Mouse (Mus musculus) ES-Bruce4 (cell line): Measurements from ENCODE around the gene Wfikkn1. TPM values are rescaled to one million over a fixed set of nuclear protein-coding genes. Genes with fewer than 3 reads are reported as not detected.

ENCODE experiments used
- H3K27ac ChIP-seq: 2 replicates; pipeline ENCODE4 v1.5.1; 2012; ENCODE audit warnings: low read length, inconsistent platforms; ENCODE audit not compliant: insufficient read depth
- H3K27me3 ChIP-seq: 2 replicates; pipeline ENCODE4 v1.6.1; 2012; ENCODE audit warnings: mild to moderate bottlenecking, low read length, inconsistent platforms; ENCODE audit not compliant: control insufficient read depth, poor library complexity, insufficient read depth, severe bottlenecking
- H3K36me3 ChIP-seq: 2 replicates; pipeline ENCODE4 v1.6.1; 2012; ENCODE audit warnings: inconsistent platforms, mild to moderate bottlenecking, low read length, moderate library complexity; ENCODE audit not compliant: control insufficient read depth, poor library complexity, insufficient read depth, severe bottlenecking
- H3K4me1 ChIP-seq: one replicate; pipeline ENCODE4 v1.8.1; 2011; ENCODE audit warnings: low read length; ENCODE audit not compliant: control insufficient read depth, insufficient read depth
- H3K4me3 ChIP-seq: 2 replicates; pipeline ENCODE4 v1.5.1; 2011; ENCODE audit warnings: low read depth, mild to moderate bottlenecking, low read length
- H3K9ac ChIP-seq: 2 replicates; pipeline ENCODE4 v1.6.1; 2012; ENCODE audit warnings: low read depth, mild to moderate bottlenecking, inconsistent platforms; ENCODE audit not compliant: poor library complexity, severe bottlenecking
- H3K9me3 ChIP-seq: replicated peaks from 2 replicates; pipeline ENCODE4 v1.6.1; 2012; ENCODE audit warnings: mild to moderate bottlenecking, low read length, inconsistent platforms; ENCODE audit not compliant: control insufficient read depth, poor library complexity, insufficient read depth, severe bottlenecking
- CTCF ChIP-seq: IDR thresholded peaks from one replicate; pipeline ENCODE4 v1.8.1; 2011; ENCODE audit warnings: low read depth, low read length
- EP300 ChIP-seq: IDR thresholded peaks from 2 replicates; pipeline ENCODE4 v1.6.1; 2011; ENCODE audit warnings: low read depth, low read length; ENCODE audit not compliant: insufficient read depth
- POLR2A ChIP-seq: IDR thresholded peaks from one replicate; pipeline ENCODE4 v1.8.1; 2011; ENCODE audit warnings: low read length; ENCODE audit not compliant: insufficient read depth
- polyA plus RNA-seq: library from polyadenylated mRNA; stranded (reverse); fragments of >200 nt; gene quantifications from 2 replicates; pipeline ENCODE4 v1.2.4, GENCODE M21; 2011; ENCODE audit warnings: low read depth; ENCODE audit not compliant: missing spikeins, insufficient read depth, insufficient read length

Gene Wfikkn1
- polyA plus RNA-seq, 1 experiment = 0.69 TPM

DNA sequence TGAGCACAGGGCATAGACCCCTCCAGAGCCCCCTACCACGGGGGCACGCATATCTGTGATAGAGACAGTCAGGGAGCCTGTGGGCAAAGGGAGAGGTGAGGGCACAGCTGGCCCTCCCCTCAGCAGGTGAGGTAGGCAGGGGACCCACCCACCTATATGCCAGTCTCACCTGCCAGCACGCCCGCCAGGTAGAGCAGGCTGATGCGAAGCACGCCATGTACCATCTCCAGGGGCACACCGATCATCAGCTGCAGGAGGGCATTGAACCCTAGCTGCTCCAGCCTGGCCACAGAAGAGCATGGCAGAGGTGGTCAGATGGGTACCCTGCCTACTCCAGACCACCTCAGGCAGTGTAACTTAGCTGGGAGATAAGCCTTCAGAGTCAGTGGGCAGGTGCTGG is 45.4 kb downstream of the Wfikkn1 start:
- peaks cover 4% of the 10 kb centered on the region for H3K4me1 ChIP-seq
- H3K27ac ChIP-seq = no peak overlapping the region
- peaks cover 17% of the 10 kb centered on the region for H3K36me3 ChIP-seq
- TF ChIP-seq CTCF (no peak), POLR2A (no peak), EP300 (no peak)
- H3K4me3 ChIP-seq = no peak overlapping the region
- H3K9ac ChIP-seq = no peak overlapping the region
- no peaks in the 10 kb centered on the region for H3K27me3 ChIP-seq
- H3K9me3 ChIP-seq = no peaks in the 10 kb centered on the region

DNA sequence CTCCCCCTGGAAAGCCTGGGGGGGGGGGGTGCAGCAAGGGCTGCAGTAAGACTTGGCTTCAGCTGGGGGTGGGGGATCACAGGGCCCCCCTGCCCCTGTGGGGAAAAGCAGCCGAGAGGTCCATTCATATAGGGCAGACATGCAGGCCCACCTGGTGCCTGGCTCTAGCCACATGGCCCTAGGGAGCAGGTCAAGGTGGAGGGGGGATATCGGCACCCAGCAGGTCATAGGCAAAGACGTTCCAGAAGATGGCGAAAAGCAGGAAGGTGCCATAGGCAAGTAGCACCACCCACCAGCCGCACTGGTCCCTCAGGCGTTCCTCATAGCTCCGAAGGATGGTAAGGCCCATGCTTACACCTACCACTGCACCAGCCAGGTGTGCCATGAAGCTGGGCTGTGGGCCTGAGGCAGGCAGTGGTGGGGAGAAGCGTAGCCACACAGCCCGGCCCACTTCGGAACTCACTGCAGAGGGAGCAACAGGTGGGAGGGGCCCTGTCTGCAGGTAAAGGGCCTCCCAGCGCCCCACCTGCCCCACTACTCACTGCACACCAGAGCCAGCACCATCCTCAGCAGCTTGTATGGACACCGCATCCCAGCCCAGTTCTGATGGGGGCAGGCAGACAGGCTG is 45.9 kb downstream of the Wfikkn1 start:
- no peak overlapping the region for H3K4me3 ChIP-seq
- peaks cover 19% of the 10 kb centered on the region for H3K36me3 ChIP-seq
- H3K9ac ChIP-seq = no peak overlapping the region
- H3K4me1 ChIP-seq = peaks cover 4% of the 10 kb centered on the region
- no peaks in the 10 kb centered on the region for H3K9me3 ChIP-seq
- no peak for TF ChIP-seq CTCF
- no peak for TF ChIP-seq POLR2A
- TF ChIP-seq EP300 = no peak
- no peaks in the 10 kb centered on the region for H3K27me3 ChIP-seq
- H3K27ac ChIP-seq = no peak overlapping the region

GRCm38 (mm10) chr17:25833961-25834594 is 46.6 kb downstream of the Wfikkn1 start:
- H3K27me3 ChIP-seq = no peaks in the 10 kb centered on the region
- peaks cover 17% of the 10 kb centered on the region for H3K36me3 ChIP-seq
- H3K4me3 ChIP-seq = peak overlapping the region; percentile 80
- TF ChIP-seq EP300 (no peak), CTCF (no peak), POLR2A (no peak)
- no peaks in the 10 kb centered on the region for H3K9me3 ChIP-seq
- peak overlapping the region; percentile 86 for H3K9ac ChIP-seq
- peaks cover 4% of the 10 kb centered on the region for H3K4me1 ChIP-seq
- no peak overlapping the region for H3K27ac ChIP-seq

DNA sequence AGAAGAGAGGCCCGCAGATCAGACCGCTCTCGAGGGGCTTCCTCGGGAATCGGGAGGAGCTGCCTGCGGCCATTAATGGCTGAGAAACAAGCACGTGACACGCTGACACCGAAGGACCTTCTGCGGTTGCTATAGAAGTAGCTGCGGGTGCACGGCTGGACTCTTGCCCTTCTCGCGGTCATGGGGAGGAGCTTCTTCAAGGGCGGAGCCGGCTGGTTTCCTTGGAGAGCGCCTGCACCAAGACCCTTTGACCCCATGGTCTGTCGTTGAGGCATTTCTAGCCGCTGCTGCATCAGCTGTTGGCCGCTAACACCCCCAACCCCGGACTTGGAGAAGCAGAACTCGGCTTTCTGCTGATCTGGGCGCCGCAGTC is 47.4 kb downstream of the Wfikkn1 start, which contains the start of gene Stub1:
Gene Stub1, minus strand, starts transcription at position 114 of the 373 bp plus-strand sequence.
- Histone ChIP-seq H3K4me1 (peaks cover 4% of the 10 kb centered on the region), H3K36me3 (peaks cover 16% of the 10 kb centered on the region)

DNA sequence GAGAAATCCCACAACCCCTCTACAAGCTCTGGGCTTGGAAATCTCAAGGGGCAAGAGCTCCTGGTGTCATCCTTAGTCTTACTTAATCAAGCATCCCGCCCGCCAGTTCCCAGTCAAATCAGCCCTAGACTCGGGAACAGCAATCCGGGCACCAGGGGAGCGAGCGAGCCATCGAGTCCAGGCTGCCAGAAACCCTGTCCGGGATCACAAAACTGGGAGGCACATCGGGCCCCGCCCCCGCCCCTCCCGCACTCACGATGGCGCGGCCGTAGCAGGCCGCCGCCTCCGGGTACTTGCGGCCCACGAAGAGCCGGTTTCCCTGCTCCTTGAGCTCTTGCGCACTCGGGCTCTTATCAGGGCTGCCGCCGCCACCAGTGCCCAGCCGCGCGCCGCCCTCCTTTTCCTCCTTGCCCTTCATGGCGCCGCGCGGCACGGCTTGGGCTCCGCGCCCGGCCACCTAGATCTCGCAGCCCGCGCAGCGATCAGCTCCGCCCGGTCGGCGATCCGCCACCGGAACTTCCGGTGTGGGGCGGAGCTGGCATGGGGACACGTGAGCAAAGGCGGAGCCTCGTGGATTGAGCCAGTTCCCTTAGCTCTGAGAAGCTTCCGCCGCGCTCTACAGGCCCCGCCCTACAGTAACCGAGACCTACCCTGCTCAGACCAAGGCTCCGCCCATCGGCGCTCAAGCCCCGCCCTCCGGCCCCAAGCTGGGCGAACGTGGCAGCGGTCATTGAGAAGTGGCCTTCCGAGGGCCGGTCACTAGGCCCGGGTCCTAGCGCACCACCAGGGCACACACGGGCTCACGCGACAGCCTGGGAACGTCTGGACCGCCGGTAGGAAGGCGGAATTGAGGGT is 48.0 kb downstream of the Wfikkn1 start:
- H3K27ac ChIP-seq = no peak overlapping the region
- H3K9me3 ChIP-seq = no peaks in the 10 kb centered on the region
- H3K36me3 ChIP-seq = peaks cover 16% of the 10 kb centered on the region
- peaks cover 4% of the 10 kb centered on the region for H3K4me1 ChIP-seq
- no peaks in the 10 kb centered on the region for H3K27me3 ChIP-seq
- peak overlapping the region; percentile 82 for H3K4me3 ChIP-seq
- TF ChIP-seq EP300 (0 out of 2 replicates have a peak, but pooled peaks have one; percentile 26), POLR2A (no peak), CTCF (no peak)
- H3K9ac ChIP-seq = peak overlapping the region; percentile 86

More for the DNA sequence above, 47.4 kb downstream of the Wfikkn1 start, which contains the start of gene Stub1:
- no peaks in the 10 kb centered on the region for H3K9me3 ChIP-seq
- peak within 1 kb of the TSS; percentile 86 for H3K9ac ChIP-seq
- H3K27ac ChIP-seq = no peak within 1 kb of the TSS
- peak within 1 kb of the TSS; percentile 82 for H3K4me3 ChIP-seq
- H3K27me3 ChIP-seq = no peaks in the 10 kb centered on the region
- TF ChIP-seq POLR2A (no peak), EP300 (no peak), CTCF (no peak)
